Mouse (Mus musculus) left cerebral cortex, postnatal 25 days (tissue): Measurements from ENCODE around the gene Dera. TPM values are rescaled to one million over a fixed set of nuclear protein-coding genes. Genes with fewer than 3 reads are reported as not detected.

Experiments used
- DNase-seq, 2 experiments: peaks; one replicate each; pipeline ENCODE4 v3.0.0; 2022; ENCODE audit warnings: low spot score in 2 of 2, mixed read lengths in 1 of 2
- intact Hi-C: fragments of 180-260 bp; cut with DNase I; formaldehyde crosslinking; loops from one replicate; pipeline ENCODE4 v1.15.1; 2025
- total RNA-seq, 2 experiments: library from RNA; stranded (reverse); gene quantifications; 2 replicates each; pipeline ENCODE4 v1.2.3; 2021

Dera gene
- total RNA-seq, 2 experiments from 2014 or later = 4.1 to 4.7 TPM

DNA sequence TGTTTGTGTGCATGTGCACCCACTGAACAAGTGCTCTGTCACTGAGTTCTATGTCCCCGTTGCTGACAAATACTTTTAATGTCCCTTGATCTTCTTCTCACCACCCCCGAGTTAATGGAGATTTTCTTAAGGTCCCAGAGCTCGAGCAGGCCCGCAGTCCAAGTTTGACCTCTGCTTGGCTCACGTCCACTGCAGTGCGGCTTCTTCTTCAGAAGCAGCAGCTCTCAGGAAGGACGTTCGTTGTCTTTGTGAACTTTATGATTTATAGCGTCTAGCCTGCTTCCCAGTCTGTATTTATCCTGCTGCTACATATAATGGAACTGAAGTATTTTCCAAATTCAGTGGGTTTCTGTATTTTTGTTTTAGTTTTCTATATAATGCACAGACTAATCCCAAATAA, 44.9 kb downstream of the Dera start:
- intact Hi-C loops = loop anchor here (5.0 kb wide), 1 partner anchor 153 kb away; no protein-coding TSS in a partner anchor
- DNase-seq = no peak

DNA sequence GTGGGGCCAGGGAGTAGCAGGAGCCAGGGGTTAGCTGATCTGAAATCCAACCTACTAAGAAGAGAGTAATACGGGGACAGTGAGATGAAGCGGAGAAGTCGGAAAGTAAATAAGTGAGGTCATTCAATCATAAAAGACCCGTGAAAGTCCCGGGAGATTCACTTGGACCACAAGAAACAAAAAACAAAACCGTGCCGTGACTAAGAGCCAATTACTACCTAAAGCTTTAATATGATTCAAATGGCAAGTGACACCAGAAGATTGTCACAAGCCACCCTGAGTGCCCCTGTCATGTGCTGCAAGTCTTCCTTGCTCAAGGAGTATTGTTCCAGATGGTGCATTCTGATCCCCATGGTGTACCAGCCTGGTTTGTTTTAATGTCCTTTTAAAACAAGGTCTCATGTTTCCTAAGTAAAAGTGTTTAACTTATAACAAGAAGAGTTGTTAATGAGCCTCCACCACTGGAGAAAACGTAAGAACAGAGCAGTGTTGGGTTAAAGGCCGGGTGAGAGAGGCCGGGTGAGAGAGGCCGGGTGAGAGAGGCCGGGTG, 49.2 kb downstream of the Dera start:
- intact Hi-C loops = no loop called here
- DNase-seq = no peak

DNA sequence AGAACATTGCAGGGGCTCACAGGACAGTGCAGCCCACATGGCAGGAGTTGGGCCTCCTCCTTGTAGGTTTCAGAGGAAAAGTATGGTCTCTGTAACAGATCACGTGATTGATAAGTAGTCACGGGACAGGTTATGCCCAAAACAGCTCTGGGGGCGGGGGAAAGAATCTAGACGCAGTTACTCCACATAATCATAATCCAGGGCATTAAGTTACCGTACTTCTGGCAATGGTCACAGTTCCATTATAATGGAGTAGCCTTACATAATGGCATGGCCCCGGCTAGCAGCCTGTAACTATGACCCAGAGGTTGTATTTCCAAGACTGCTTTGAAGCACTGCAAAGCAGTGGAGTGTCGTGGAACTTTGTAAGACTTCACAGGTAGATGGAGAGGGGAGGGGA, 49.8 kb downstream of the Dera start:
- intact Hi-C loops = no loop called here
- no peak for DNase-seq

DNA sequence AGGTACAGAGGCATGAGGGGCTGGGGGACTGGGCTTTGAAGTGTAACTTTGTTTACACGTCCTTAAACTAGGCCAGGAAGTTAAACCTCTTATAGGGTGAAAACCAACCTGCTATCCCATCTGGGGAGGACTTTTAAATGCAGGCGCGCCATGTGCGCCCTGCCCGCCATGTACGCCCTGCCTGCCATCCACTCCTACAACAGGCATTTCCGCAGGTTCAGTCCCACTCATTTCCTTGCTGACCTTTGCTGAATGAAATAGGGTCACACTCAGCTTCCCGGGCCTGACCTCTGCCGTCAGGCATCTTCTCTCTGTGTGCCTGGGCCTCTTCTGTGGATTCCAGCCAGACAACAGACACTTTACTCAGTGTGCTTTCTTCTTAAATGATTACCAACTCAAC, 50.3 kb downstream of the Dera start:
- intact Hi-C loops = no loop called here
- no peak for DNase-seq

DNA sequence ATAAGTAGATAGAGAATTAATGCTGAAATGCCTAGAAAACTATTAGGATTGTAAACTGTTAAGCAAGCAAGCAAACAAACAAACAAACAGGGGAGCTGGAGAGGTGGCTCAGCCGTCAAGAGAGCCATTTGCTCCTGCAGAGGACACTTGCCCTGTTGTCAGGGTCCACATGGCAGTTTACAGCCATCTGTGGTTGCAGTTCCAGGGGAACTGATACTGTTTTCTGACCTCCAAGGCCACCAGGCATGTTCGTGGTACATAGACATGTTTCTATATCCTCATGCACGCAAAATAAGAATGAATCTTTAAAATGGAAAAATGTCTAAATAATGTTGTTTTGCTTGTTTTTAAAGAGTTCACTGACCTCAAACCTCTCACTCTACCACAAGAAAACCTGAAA, 52.0 kb downstream of the Dera start:
- no peak for DNase-seq
- intact Hi-C loops = no loop called here

DNA sequence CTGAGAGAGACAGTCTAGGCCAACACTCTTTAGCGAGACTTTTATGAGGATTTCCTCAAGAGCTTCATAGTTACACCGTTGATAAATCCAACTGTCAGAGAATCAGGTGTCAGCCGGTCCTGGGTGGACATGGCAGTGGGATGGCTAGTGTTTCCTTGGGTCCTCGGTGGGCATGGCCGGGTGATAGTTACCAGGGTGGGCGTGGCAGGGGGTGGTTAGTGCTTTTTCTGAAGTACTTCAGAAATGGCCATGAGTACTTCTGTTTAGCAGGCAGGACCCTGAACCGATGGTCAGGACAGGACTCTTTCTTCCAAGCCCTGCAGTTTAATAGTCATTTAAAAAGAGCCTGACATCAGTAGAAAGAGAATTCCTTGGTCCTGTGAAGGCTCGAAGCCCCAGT, 52.5 kb downstream of the Dera start:
- DNase-seq = no peak
- intact Hi-C loops = no loop called here

DNA sequence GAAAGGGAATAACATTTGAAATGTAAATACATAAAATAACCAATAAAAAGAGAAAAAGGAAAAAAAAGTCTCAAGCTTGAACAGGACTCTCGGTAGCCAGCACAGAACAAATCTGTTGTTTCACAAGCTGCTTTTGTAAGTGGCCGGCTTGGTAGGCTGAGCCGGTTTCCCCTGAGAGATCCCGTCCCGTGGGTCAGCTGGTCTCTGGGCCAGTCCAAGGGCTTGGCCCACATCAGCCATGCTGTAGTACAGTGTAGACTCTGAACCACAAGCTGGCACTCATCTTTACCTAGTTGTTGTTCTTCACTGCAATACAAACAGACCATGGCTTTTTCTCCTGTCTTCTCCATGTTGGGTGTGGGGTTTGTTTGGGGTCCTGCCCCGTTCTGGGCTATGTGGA, 53.0 kb downstream of the Dera start:
- intact Hi-C loops = no loop called here

DNA sequence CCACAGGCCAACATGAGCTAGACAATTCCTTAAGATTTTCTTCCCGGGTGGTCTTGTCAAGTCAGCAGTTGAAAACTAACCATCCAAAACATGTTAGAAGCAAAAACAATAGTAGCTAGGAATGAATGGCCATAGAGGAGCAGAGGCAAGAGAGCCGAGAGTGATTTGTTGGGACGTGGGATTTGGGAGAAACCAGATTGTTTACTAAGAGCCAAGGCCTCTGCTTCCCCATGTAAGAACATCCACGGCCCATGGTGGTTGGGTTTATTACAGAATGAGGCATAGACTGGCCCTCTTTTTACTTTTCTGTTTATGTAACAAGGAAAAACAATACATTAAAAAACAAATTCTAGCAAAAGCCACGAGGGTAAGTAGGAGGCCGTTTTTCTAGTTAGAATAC, 54.4 kb downstream of the Dera start:
- no peak for DNase-seq
- intact Hi-C loops = no loop called here

More for the DNA sequence above, 53.0 kb downstream of the Dera start:
- DNase-seq = no peak

DNA sequence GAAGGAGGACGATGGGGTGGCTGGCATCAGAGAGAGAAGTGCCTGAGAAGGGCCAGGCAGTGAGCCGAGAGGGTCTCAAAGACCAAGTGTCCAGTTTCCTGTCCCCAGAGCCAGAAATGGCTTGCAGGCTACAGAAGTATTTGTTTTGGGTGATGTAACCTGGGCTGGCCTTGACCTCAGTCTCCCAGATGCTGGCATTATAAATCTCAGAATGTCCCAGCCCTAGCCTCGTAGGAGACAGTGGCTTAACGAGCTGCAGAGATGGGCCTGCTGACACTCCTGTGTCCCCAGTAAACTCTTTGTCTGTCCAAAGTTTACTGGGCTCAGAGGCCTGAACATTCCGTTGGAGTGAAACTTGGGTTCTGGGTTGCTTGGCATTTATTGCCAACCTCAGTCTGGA, 55.8 kb downstream of the Dera start:
- no peak for DNase-seq
- intact Hi-C loops = no loop called here

DNA sequence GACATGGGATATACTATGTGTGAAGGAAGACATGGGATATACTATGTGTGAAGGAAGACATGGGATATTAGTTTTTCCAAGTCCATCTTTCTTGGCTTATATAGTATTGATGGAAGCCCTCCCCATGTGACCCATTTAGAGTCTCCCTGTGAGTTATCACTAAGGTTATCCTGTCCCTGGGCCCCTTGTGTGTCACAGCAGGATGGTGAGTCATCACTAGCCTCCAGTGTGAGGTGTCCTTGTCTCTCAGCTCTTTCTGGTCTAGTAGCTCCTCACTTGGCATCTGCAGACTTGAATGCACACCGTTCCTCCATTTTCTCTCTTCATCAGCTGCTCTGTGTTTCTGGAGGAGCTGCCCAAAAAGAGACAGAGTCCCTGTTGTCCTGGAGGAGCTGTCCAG, 59.7 kb downstream of the Dera start:
- DNase-seq = no peak
- intact Hi-C loops = no loop called here

DNA sequence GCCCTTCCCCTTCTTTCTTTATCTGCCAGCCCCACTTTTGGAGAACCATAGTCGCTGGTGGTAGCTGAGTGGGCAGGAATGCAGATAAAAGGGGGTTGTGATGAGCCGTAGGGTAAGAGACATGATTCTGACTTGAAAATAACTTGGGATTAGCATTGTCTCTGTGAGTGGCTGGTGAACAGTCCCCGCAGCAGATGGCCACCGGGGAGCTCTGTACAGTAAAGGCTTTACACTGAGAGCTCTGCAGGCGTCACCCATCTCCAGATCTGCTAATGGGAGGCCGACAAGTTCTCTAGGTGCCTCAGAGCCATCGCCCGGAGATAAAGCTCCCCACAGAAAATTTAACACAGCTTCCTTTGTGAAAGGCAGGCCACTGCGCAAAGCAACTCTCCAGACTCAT, 62.2 kb downstream of the Dera start:
- intact Hi-C loops = no loop called here
- peak; percentile 12 to 59 for DNase-seq

DNA sequence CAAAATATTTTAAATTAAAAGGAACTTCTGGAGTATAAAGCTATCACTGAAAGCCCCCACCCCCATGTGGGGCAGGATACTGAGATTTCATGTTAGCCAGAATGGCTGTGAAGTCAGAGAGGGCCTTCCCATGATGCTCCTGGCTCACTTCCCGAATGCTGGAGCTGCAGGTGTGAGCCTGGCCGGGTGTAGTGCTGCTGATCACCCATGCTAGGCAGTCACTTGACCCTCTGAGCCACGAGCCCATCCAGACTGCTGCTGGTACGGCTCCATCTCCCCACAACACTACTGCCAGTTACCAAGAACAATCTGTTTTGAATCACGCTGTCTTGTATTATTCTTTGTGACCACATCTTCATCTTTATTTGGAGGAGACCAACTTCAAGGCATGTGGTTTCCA, 68.2 kb downstream of the Dera start:
- intact Hi-C loops = no loop called here
- DNase-seq = no peak

DNA sequence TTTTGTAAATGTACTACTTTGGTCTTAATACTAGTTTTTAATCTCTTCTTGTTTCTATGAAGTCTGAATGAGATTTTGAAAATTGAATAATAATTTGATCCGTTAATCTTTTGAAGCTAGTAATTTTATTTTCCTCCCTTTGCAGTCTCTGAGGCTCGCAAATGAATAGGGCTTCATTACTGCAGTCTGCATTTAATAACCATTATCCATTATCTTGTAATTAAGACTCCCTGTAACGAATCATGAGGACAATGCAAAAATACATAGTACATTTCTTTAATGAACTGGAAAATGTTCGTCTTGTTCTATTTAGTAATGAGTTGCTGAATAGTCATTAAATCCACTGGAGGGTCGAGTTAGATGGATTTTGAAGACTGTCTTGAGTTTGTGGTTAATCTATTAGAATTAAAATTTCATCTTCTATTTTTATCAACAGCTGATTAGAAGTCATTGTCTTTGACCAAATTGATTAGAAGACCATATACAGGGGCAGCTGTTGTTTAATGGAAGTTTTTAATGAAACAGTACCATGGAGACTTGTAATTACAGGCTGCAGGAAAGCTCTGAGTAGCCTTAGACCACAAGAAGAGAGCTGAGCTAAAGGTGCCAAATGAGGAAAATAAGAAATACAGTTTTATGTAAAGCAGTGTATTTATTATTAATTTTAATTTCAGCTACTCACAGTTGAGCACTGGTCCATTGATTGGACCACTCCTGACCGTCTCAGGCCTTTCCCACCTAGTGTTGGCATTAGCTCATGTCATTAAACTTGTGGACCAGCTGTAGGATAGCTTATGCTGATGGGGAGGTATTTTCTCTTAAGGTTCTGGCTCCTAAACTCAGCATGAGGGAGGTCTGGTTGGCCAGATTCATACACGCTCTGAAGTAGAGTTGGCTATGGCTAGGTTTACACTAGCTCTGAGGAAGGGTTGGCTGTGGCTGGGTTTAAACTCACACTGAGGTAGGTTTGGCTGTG, 70.0 kb downstream of the Dera start:
- no peak for DNase-seq
- intact Hi-C loops = no loop called here

DNA sequence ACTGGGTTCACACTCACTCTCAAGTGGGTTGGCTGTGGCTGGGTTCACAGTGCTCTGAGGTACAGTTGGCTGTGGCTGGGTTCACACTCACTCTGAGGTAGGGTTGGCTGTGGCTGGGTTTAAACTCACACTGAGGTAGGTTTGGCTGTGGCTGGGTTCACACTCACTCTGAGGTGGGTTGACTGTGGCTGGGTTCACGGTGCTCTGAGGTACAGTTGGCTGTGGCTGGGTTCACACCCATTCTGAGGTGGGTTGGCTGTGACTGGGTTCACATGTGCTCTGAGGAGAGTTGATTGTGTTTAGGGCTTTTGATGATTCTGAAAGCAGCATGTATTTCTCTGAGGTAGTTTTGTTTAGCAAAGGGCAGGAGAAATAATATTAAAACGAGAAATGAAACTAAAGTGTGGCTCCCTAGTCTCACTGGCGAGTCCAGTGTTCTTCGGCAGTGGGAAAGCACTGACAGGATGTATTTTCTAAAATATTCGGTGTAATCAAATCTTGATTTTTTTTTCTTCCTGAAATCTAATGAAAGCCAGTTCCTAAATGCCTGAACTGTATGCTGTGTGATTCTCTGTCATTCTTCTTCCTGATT, 70.8 kb downstream of the Dera start:
- intact Hi-C loops = no loop called here
- DNase-seq = no peak

DNA sequence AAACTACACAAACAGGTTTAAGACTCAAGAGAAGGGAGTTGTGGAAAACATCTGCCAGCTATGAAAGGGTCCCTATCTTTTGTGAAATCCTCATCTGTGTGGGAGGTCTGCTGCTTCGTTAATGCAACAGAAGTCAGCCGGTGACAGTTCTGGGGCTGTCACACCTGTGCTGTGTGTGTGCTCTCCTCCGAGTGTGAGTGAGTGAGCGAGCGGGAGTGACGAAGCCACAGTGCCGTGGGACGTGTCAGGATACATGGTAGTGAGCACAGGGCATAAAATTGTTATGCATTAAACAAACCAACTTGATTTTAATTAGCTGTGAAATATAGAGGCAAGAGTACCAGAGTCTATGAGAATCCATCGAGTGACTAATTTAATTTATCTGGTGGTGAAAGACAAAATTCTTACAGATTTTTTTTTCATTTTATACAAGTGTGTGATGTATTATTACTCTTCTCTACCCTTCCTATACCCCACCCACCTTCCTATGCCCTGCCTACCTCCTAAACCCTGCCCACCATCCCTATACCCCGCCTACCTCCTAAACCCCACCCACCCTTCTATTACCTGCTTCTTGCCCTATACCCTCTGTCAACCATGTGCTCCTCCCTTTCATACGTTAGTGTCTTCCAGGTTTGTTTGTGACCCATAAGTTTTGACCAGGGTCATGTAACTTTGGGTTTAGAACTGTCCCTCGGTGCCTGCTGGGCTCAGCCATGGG, 74.9 kb downstream of the Dera start:
- DNase-seq = no peak
- intact Hi-C loops = no loop called here

DNA sequence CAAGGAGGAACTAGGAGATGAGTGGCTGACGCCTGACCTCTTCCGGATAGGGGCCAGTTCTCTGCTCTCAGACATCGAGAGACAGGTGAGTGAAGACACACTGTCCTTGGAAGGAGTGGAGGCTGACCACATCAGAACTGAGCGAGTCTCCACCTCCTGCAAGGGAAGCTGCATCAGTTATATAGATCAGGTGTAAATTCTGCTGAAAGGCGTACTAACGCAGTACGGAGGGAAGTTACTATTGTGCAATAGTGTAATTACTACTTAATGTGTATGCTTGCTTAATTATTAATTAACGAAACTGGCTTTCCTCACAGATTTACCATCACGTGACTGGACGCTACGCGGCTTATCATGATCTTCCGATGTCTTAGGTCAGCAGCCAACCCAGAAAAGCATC, 82.5 kb downstream of the Dera start:
- intact Hi-C loops = no loop called here
- no peak for DNase-seq

DNA sequence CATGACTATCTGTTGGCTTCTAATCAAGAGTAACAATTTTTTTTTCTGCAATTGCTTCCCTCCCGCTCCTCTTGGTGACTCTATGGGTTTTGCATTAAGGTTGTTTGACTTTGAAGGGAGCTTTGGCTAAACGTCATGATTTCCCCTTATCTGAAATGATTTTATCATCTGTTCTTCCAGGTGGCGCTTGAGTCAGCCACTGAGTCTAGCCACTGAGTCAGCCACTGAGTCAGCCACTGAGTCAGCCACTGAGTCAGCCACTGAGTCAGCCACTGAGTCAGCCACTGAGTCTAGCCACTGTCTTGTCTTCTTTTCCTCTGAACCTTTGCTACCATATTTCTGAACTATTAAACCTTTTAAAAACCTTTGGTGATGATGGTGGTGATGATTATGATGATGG, 89.0 kb downstream of the Dera start:
- DNase-seq = peak in 1 of 2 experiments; percentile 50
- intact Hi-C loops = no loop called here

DNA sequence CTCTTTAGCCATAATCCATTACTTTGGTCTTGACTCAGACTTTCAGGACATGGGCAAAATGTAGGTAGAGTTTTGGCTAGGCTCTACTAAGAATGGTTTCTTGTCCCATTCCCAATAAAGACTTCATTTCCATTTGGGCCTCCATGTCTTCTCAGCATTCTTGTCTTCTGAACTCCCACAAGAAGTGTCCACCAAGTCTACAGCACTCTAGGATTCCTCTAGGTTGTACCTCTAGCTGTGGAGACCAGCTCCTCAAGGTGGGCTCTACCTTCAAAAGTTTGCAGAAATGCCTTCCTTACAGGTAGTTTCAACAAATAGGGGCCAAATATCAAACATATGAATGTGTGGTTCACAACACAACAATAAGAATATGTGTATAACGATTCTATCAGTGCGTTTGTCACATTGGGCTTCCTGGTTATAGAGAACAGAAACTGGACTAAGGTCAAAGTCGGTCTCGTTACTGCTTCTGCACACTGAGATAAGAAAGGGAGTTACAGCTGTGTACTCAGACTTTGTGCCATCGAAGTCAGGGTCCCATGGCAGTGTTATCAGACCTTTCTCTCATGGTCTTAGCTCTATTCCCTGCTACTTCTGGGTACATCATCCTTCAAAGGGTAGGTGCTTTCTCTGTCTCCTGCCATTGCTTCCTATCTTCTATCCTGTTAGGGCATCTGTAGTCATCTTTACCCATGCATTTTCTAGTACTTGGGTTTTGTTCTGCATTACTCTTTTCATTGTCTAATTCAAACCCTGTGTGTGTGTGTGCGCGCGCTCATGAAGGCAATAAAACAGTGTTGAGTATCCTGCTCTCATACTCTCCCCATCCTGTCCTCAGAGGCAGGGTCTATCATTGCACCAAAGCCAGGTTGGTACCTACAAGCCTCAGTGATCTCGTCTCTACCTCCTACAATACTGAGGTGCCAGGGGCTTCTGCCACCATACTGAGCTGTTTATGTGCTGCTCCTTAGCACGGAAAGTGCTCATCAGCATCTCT, 103.2 kb downstream of the Dera start:
- intact Hi-C loops = no loop called here
- no peak for DNase-seq
